Mouse (Mus musculus): ENCODE data around the gene Ermp1.

Gene Ermp1

GRCm38 (mm10) chr19:29647651-29648549 is at the start of gene Ermp1:
Gene Ermp1 (minus strand): TSS chr19:29648415.
- peak; percentile 94 to 98 for DNase-seq

GRCm38 (mm10) chr19:29697245-29697874 is 49.1 kb upstream of the Ermp1 start, which contains the start of gene Mlana:
Gene Mlana (plus strand): TSS chr19:29697824.
- DNase-seq, result peak; percentile 23 to 45

DNA sequence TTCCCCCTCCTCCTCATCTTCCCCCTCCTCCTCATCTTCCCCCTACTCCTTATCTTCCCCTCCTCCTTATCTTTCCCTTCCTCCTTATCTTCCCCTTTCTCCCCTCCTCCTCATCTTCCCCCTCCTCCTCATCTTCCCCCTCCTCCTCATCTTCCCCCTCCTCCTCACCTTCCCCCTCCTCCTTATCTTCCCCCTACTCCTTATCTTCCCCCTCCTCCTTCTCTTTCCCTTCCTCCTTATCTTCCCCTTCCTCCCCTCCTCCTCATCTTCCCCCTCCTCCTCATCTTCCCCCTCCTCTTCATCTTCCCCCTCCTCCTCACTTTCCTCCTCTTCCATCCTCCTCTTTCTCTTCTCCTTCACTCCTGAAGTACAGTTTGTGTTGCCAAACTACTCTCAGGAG is 48.6 kb upstream of the Ermp1 start:
- no peak for DNase-seq

- no peak for DNase-seq
These were observed 48.1 kb upstream of the Ermp1 start for GRCm38 (mm10) chr19:29696309-29696708.

DNA sequence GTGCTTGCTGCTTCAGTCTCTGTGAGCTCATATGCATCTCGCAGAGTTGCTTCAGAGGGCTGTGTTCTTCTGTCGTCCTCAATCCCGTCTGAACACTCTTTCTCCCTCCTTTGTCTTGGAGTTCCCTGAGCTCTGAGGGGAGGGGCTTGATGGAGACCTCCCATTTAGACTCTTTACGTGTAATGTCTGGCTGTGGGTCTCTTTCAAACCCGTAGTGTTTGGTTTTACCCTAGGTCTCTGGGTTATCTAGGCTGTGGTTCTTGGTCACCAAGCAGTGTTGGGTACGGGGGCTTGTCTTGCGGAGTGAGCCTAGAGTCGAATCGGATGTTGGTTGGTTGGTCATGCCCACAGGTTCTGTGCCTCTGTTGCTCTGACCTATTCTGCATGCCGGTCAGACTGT is 46.9 kb upstream of the Ermp1 start:
- no peak for DNase-seq

DNA sequence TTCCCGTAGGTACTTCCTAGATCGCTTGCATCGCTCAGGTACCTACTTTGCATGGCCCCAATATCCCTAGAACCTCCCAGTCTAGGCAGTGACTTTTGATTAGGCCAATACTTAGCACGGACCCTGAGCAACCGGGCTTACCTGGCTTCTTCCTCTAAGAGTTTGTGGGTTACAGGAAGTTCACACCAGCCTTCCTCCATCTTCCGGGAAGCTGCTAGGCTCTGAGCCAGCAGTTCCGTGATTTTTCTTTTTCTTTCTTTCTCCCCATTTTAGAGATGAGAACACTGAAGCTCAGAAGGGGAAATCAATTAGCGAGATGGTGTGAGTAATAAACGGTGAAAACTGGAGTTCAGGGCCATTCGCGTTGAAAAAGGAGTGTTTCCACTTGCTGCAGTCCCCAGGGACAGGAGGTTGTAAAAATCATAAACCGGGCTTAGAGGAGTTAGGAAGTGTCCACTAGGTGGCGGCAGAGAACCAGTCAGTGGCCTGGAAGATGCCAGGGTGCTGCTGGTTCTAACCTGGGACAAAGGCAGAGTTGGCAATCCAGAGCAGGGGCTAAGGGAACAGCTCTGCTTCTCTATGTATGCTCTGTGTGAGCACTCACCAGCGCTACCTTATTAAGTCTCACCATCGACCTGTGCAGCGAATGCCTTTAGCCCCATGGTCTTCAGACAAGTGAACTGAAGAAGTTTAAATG is 35.8 kb upstream of the Ermp1 start:
- DNase-seq, result peak; percentile 50 to 79

DNA sequence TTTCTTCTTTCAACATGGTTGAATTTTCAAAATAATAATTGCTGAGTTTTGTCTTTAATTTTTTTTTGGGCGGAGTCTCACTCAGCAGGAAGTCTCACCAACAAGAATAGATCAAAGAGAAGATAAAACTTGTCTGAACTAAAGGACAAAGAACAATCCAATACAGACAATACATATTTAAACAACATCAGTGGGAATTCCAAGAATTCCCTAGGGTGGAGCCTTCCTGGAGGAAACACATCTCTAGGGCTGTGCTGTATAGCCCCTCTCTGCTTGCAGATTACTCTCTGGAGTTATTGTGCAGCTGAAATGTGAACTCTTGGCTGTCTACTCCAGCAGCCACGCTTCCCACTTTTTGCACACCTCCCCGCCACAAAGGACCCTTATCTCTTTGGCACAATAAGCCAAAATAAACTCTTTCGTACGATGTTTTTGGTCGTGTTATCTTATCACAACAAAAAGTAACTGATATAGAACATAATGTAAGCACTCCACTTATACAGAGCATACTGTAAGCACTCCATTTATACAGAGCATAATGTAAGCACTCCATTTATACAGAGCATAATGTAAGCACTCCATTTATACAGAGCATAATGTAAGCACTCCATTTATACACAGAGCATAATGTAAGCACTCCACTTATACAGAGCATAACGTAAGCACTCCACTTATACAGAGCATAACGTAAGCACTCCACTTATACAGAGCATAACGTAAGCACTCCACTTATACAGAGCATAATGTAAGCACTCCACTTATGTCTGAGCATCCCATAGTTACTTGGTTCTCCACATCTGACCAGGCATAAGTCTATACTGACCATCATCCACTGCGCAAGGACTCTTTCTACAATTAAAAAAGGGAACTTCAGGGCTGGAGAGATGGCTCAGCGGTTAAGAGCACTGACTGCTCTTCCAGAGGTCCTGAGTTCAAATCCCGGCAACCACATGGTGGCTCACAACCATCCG is 32.3 kb upstream of the Ermp1 start:
- DNase-seq, result no peak

DNA sequence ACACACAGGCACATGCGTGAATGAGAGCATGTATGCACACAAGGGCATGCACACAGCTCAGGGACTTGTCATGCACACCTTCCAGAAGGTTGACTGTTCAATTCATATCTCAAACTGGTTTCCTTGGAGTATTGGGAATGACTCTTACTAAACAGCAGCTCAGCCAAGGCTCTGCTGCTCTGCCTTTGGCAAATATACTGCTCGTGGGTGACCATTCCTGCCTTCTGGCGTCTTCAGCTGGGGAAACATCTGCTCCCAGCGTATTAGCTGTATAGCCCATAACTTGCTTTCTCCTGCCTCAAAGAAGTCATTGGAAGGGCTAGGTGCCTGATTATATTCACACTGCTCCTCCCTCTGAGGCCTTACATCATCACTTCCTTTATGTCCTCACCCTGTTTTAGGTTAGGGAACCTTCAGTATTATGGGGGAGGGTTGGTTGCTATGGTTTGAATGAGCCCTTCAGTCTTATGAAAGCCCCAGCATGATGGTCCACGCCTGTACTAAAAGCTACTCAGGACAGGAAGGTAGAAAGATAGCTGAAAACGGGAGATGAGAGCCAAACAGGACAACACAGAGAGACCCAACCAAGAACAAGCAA is 30.1 kb upstream of the Ermp1 start:
- no peak for DNase-seq

DNA sequence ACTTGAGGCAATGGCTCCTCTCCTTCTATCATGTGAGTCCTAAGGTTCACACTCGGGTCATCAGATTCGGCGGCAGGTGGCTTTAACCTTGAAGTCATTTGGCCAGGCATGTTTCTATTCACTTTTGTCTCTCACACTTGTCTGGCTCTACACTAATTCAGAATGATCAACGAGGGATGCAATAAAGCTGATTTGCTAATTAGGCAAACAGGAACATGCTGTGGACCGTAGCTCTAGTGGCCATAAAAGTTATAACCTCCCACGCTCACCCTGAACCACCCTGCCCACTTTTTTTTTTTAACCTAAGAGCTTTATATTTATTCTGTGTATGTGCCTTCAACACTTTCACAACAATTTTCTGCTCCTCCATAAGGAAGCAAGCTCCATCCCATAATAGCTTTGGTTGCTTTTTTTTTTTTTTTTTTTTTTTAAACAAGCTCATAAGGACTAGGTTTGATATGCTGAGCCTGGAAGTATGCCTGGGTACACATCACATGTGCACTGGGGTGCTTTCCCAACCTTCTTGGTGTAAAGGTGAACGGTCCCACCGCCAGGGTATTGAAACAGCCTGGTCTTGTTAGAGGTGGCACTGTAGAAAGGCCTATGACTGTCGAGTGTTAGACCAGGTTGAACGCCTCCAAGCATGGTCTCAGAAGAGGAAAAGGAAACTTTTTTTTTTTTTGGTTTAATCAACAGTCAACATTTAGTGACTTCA is 28.4 kb upstream of the Ermp1 start:
- no peak for DNase-seq

- DNase-seq, result no peak
These were observed 27.4 kb upstream of the Ermp1 start for GRCm38 (mm10) chr19:29675562-29676078.

- no peak for DNase-seq
These were observed 26.7 kb upstream of the Ermp1 start for GRCm38 (mm10) chr19:29674946-29675345.

DNA sequence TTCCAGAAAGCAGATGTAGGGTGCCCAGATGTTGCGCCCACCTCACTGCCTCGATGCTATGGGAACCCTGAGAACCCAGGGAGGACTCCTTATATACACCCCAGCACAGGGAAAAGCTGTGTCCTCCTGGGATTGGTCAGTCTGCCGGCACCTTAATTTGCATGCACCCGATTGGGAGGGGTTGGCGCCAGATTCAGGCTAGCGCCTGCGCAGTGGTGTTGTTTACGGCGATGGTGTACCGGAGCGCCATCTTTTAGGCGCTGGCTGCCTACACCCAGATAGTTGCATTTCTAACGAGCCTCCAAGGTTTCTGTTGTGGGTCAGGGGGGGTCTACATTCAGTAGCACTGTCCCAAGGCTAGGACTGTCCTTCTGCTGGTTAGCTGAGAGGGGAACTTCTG is 24.4 kb upstream of the Ermp1 start:
- DNase-seq, result no peak

DNA sequence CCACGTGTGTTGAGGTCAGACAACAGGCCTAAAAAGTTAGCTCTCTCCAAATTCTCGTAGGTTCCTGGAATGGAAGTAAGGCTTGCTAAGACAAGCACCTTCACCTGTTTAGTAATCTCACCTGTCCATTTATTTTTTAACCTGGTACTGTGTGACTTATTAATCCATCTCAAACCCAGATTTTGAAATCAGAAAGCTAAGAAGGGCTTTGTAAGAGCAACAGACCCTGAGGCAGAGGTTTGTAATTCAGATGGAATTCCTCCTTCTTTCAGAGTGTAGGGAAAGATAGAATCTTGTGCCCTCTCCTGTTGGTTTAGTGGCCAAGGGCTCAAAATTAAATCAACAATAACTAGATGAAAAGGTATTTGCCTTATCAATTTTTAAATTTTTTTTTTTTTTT is 22.9 kb upstream of the Ermp1 start:
- DNase-seq, result no peak

- no peak for DNase-seq
These were observed 22.0 kb upstream of the Ermp1 start for GRCm38 (mm10) chr19:29670247-29670646.

GRCm38 (mm10) chr19:29668135-29668534 is 19.9 kb upstream of the Ermp1 start:
- no peak for DNase-seq

GRCm38 (mm10) chr19:29666965-29667594 is 18.9 kb upstream of the Ermp1 start:
- DNase-seq, result no peak

- no peak for DNase-seq
These were observed 17.9 kb upstream of the Ermp1 start for GRCm38 (mm10) chr19:29666164-29666563.

DNA sequence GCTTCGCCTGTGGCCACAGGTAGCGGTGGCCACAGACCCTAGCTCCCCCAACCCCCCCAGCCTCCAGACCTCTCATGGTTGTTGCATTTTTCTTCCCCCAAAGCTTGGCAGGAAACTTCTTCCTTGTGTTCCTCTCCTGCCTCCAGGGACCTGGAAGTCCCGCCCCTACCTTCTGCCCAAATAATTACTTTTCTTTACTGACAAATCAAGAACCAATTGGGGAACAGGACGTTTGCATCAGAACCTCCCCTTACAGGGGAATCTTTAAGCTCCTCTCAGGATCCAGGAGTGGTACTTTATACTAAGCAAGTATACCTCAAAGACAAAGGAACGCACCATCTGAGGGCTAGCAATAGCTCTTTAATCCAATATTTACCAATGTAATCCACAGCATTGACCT is 16.7 kb upstream of the Ermp1 start:
- DNase-seq, result no peak

GRCm38 (mm10) chr19:29663780-29664179 is 15.6 kb upstream of the Ermp1 start:
- no peak for DNase-seq

DNA sequence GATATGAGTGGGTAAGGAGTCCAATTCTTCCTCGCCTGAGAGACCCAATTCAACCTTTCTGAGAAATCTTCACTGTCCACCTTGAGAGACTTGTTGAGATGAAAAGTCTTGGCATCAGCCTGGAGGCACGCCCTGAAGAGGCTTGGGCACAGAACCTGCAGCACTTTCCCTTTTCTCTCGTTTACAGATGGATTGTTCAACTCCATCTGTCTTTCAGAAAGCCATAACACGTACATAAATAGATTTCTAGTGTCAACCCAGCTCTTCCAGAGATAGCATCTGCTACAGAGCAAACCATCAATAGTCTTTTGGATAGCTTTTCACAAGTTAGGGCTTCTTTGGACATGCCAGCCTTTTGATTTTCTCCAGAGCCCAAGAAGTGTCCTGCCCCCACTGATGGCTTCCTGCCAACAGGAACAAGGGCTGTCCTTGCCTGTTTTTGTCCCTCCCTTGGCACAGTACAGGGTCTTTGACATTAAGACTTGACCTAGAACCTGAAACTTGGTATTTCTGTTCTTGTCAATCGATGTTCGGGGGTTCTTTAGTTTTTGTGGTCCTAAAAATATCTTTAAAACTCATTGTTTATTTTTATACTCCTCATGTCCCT is 13.9 kb upstream of the Ermp1 start:
- no peak for DNase-seq

All from lung, postnatal 4 days (tissue).